In genomic region chr8:112138924-112139323, GRCm38 (mm10) we compare ENCODE assay signal across 12 mouse cellular contexts.
A peak's percentile ranks its signal among the peaks of the same experiment; 100 is the strongest.
DNase-seq lines count a peak whose midpoint lies in the region; ATAC-seq lines count a peak whose summit lies in the region.
"Had no signal": no experiment of that assay in that cellular context is flagged by ENCODE, and none has a peak within 500 bp of the region (broad histone marks: within the 10 kb centered on the region; RNA-seq: fewer than 3 reads in every experiment).

No protein-coding gene starts in this region.

- no peaks in the 10 kb centered on the region for H3K27me3 ChIP-seq in embryonic facial prominence, embryonic 14.5 days (replicated peaks; ENCODE audit: control insufficient read depth, insufficient read depth, low read length)
- H3K27me3 ChIP-seq in embryonic facial prominence, embryonic 10.5 days (replicated peaks; ENCODE audit: low read depth, poor library complexity, severe bottlenecking): no peaks in the 10 kb centered on the region
- no peaks in the 10 kb centered on the region for H3K27me3 ChIP-seq in midbrain, embryonic 13.5 days
- no peaks in the 10 kb centered on the region for H3K27me3 ChIP-seq in midbrain, embryonic 10.5 days (ENCODE audit: low read depth, poor library complexity, severe bottlenecking)
- H3K27me3 ChIP-seq in hindbrain, embryonic 14.5 days (ENCODE audit: control insufficient read depth, insufficient read depth, low read length): no peaks in the 10 kb centered on the region

- no peaks in the 10 kb centered on the region for H3K9me3 ChIP-seq in embryonic facial prominence, embryonic 14.5 days (ENCODE audit: control insufficient read depth, low read length)
- H3K9me3 ChIP-seq in embryonic facial prominence, embryonic 10.5 days: 0 out of 2 replicates have a peak, but pooled peaks cover 5% of the 10 kb centered on the region
- no peaks in the 10 kb centered on the region; the same call in 1 of the 2 replicates for H3K9me3 ChIP-seq in midbrain, embryonic 13.5 days
- no peaks in the 10 kb centered on the region for H3K9me3 ChIP-seq in midbrain, embryonic 10.5 days (replicated peaks)
- H3K9me3 ChIP-seq in hindbrain, embryonic 14.5 days (ENCODE audit: control insufficient read depth, low read length): no peaks in the 10 kb centered on the region

- no peaks in the 10 kb centered on the region for H3K4me1 ChIP-seq in embryonic facial prominence, embryonic 14.5 days (ENCODE audit: control insufficient read depth, insufficient read depth, low read length)
- no peaks in the 10 kb centered on the region for H3K4me1 ChIP-seq in embryonic facial prominence, embryonic 10.5 days
- H3K4me1 ChIP-seq in midbrain, embryonic 13.5 days (replicated peaks): no peaks in the 10 kb centered on the region
- no peaks in the 10 kb centered on the region for H3K4me1 ChIP-seq in midbrain, embryonic 10.5 days
- no peaks in the 10 kb centered on the region for H3K4me1 ChIP-seq in hindbrain, embryonic 14.5 days (replicated peaks; ENCODE audit: control insufficient read depth, insufficient read depth, low read length)

- ATAC-seq in embryonic facial prominence, embryonic 14.5 days (ENCODE audit: low read depth): no peak
- ATAC-seq in midbrain, embryonic 13.5 days: peak; percentile 50; the same call in 1 of the 2 replicates
- peak; percentile 85; the same call in 1 of the 2 replicates for ATAC-seq in hindbrain, embryonic 14.5 days (ENCODE audit: low FRiP score)
- ATAC-seq: inflammation-experienced regulatory T-cells, adult 6 months; lung, postnatal 0 days had no signal

- no peak overlapping the region for H3K4me3 ChIP-seq in embryonic facial prominence, embryonic 14.5 days (ENCODE audit: low read depth, low read length)
- H3K4me3 ChIP-seq in embryonic facial prominence, embryonic 10.5 days: no peak overlapping the region
- H3K4me3 ChIP-seq in midbrain, embryonic 13.5 days (replicated peaks): no peak overlapping the region
- no peak overlapping the region for H3K4me3 ChIP-seq in midbrain, embryonic 10.5 days
- no peak overlapping the region for H3K4me3 ChIP-seq in hindbrain, embryonic 14.5 days (replicated peaks; ENCODE audit: low read length)

- DNase-seq in embryonic facial prominence, embryonic 14.5 days (ENCODE audit: low spot score): peak; percentile 4
- DNase-seq in embryonic facial prominence, embryonic 10.5 days (ENCODE audit: low spot score): no peak
- DNase-seq in midbrain, embryonic 10.5 days (ENCODE audit: low spot score): no peak
- DNase-seq in hindbrain, embryonic 14.5 days (ENCODE audit: low spot score): peak; percentile 44
- peak; percentile 7 for DNase-seq in ovary, postnatal 36 days (ENCODE audit: low spot score)
- no peak for DNase-seq in spleen, postnatal 4 days (ENCODE audit: low spot score in 2 of 2)
- no peak for DNase-seq in adrenal gland, postnatal 14 days
- DNase-seq: kidney, postnatal 4 days; right cerebral cortex, postnatal 25 days had no signal

- H3K36me3 ChIP-seq in embryonic facial prominence, embryonic 14.5 days (ENCODE audit: control insufficient read depth, insufficient read depth, low read length): no peaks in the 10 kb centered on the region
- no peaks in the 10 kb centered on the region for H3K36me3 ChIP-seq in embryonic facial prominence, embryonic 10.5 days (replicated peaks)
- H3K36me3 ChIP-seq in midbrain, embryonic 13.5 days: no peaks in the 10 kb centered on the region
- no peaks in the 10 kb centered on the region for H3K36me3 ChIP-seq in midbrain, embryonic 10.5 days
- H3K36me3 ChIP-seq in hindbrain, embryonic 14.5 days (replicated peaks; ENCODE audit: control insufficient read depth, insufficient read depth): no peaks in the 10 kb centered on the region

- H3K27ac ChIP-seq in embryonic facial prominence, embryonic 14.5 days (replicated peaks; ENCODE audit: low read depth, low read length): no peak overlapping the region
- no peak overlapping the region for H3K27ac ChIP-seq in embryonic facial prominence, embryonic 10.5 days (replicated peaks)
- H3K27ac ChIP-seq in midbrain, embryonic 13.5 days: no peak overlapping the region
- no peak overlapping the region for H3K27ac ChIP-seq in midbrain, embryonic 10.5 days (replicated peaks)
- peak overlapping the region; percentile 72 for H3K27ac ChIP-seq in hindbrain, embryonic 14.5 days

- H3K9ac ChIP-seq in embryonic facial prominence, embryonic 14.5 days (ENCODE audit: low read depth, low read length): no peak overlapping the region
- no peak overlapping the region for H3K9ac ChIP-seq in midbrain, embryonic 13.5 days (replicated peaks)
- no peak overlapping the region for H3K9ac ChIP-seq in hindbrain, embryonic 14.5 days

- WGBS in embryonic facial prominence, embryonic 14.5 days: 57% methylated on average over 5 of the region's 5 CpGs
- WGBS in embryonic facial prominence, embryonic 10.5 days: 65% methylated on average over 5 of the region's 5 CpGs
- WGBS in midbrain, embryonic 13.5 days: 40% methylated on average over 5 of the region's 5 CpGs
- 66% methylated on average over 5 of the region's 5 CpGs for WGBS in midbrain, embryonic 10.5 days
- 34% methylated on average over 5 of the region's 5 CpGs for WGBS in hindbrain, embryonic 14.5 days

- no peak overlapping the region for H3K4me2 ChIP-seq in embryonic facial prominence, embryonic 14.5 days (ENCODE audit: low read depth, low read length)
- H3K4me2 ChIP-seq in midbrain, embryonic 13.5 days (replicated peaks): no peak overlapping the region
- H3K4me2 ChIP-seq in hindbrain, embryonic 14.5 days (replicated peaks): no peak overlapping the region

Comparison
In these comparisons a context has a peak if more than half of its experiments do, and no peak if none do; other contexts are left out.
1. DNase-seq: peak in embryonic facial prominence, embryonic 14.5 days (single experiment), hindbrain, embryonic 14.5 days (single experiment) and ovary, postnatal 36 days (single experiment); none in embryonic facial prominence, embryonic 10.5 days (single experiment), midbrain, embryonic 10.5 days (single experiment), spleen, postnatal 4 days (0 of 2) and adrenal gland, postnatal 14 days (single experiment).